Mouse (Mus musculus) stomach, postnatal 0 days (tissue): ENCODE data around the gene Tmem191c.

ENCODE experiments used
- CTCF ChIP-seq: IDR thresholded peaks from 2 replicates; pipeline ENCODE4 v1.5.1; 2016; ENCODE audit warnings: antibody characterized with exemption, low read depth, mild to moderate bottlenecking, moderate library complexity
- EP300 ChIP-seq: optimal IDR thresholded peaks from 2 replicates; pipeline ENCODE3; 2016; ENCODE audit warnings: antibody characterized with exemption

- TF ChIP-seq EP300 (no peak), CTCF (no peak)
Observed at GRCm38 (mm10) chr16:17287103-17287502, 11.2 kb downstream of the Tmem191c start.
